Mouse (Mus musculus): ENCODE data around the gene Zdhhc17.

DNA sequence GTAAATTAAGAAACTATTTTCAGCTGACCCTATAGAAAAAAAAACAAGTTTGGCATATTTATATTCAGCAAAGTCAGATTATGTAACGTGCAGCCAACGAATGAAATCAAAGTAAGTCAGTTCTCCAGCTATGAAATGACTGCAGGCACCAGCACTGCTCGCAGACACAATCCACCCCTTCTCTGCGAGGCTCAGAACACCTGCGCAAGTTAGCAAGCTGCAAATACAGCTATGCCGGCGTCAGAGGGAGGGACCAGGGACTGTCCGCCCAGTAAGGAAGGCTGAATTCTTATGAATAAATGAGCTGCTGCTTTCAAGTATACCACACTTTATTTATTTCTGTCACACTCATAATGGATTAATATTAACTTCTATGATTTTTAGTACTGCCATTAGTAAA lies 50.2 kb downstream of the Zdhhc17 start:
- no peak for TF ChIP-seq CTCF (conservative IDR thresholded peaks at IDR 0.05; ENCODE audit: low read length)
- no peak for TF ChIP-seq POU5F1 (IDR thresholded peaks at IDR 0.05; ENCODE audit: borderline replicate concordance, low read length)
